Mouse (Mus musculus): ENCODE results near the gene Cer1.

Cer1 gene

DNA sequence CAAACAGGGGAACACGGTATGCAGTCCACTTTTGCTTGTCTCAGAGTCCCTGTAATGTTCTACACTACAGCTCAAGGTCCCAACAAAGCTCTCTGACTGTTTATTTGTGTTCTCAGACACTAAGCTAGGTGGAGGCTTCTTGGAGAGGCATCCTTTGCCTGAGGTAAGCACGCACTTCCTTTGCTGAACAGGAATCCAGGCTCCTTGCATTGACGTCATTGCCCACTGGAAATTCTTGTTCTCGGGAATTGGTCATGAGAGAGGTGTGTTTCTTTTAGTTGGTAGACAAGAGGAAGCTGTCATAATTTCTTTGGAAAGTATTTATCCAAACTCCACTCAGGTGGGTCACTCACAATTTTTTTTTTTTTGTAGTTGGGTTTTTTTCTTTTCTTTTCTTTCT, 9.4 kb downstream of the Cer1 start:
- DNase-seq (ENCODE audit: extremely low read depth, low read depth, low spot score) = no peak

GRCm38 (mm10) chr4:82874791-82875190, 10.2 kb downstream of the Cer1 start:
- no peak for DNase-seq (ENCODE audit: extremely low read depth, low read depth, low spot score)

GRCm38 (mm10) chr4:82872548-82872947, 12.4 kb downstream of the Cer1 start:
- no peak for DNase-seq (ENCODE audit: extremely low read depth, low read depth, low spot score)

DNA sequence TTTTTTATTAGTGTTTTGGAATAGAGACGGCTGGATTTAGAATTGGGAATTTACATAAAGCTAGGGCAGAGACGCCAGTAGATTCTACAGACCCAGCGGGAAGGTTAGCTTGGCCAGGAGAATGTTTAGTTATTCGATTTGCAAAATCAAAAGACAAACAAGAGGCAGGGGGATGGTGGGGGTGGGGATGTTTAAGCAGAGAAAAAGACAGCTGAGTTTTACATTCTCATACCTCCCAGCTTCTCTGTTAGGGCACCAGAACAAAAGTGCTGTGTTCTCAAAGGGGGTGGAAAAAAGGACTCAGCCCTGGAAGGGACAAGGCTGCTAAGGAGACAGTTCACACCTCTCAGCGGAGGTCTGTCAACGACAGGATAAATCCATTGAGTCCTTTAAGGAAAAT, 12.8 kb downstream of the Cer1 start:
- DNase-seq (ENCODE audit: extremely low read depth, low read depth, low spot score) = no peak

DNA sequence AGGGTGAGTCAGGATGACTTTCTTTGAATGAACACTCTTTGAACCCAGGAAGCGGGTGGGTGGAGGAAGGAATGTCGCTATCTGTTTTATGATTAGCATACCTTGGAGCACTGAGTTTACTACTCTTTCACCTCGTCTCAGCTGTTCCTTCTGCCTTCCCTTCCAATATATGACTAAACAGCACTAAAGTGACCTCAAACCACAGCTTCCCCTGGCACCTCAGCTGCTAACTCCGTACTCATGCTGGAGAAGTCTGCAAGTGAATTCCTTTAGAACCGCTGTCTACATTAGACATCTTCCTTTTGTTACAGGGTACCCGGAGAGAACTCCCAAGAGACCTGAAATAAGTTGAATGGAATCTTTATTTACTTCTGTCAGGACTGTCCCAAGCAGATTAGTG, 14.0 kb downstream of the Cer1 start:
- DNase-seq (ENCODE audit: extremely low read depth, low read depth, low spot score) = no peak

DNA sequence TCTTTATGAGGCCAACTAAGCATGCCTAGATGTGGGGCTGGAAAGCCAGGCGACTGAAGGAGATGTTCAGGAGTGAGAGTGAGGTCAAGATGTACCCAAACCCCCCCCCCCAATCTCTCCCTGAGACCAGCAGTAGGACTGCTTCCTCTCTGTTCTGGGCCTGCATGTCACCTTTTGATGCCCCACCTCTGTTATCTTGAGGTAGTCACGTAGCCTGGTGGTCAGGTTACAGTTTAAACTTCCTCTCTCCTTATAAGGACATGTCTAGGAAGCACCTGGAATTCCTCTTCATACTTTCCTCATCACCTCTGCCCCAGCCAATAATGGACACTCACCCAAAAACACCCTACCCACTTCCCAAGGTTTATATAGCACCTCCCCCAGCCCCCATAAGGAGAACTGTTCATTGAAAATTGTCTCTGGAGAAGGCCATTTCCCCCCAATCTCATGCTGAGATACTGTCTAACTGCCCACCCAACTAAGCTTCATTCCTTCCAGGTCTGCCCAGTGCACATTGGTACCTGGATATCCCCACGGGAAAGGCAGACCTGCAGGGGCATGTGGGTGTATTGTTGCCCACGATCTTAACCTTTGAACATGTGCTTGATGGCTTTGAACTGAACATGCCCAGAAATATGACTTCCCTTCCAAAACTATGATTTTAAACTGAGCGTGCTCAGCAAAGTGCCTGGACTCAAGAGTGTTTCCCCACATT, 17.1 kb downstream of the Cer1 start:
- no peak for DNase-seq (ENCODE audit: extremely low read depth, low read depth, low spot score)

DNA sequence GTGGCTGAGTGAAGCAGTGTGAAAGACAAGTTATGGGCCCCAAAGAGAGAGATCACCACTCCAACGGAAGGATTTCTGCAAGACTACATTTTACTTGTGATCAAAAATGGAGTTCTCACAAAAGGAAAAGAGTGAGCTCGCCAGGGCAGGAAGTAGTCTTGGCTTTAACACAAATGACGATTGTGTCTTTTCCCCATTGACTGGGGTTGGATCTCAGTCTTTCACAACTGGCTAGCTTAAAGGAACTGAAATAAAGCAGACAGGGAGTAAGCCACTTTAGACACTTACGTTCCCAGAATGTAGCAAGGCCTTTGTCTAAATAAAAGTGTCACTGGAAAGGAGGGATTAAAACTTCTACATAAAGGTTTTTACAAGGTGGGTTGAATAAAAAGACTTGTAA, 17.8 kb downstream of the Cer1 start:
- DNase-seq (ENCODE audit: extremely low read depth, low read depth, low spot score) = no peak

DNA sequence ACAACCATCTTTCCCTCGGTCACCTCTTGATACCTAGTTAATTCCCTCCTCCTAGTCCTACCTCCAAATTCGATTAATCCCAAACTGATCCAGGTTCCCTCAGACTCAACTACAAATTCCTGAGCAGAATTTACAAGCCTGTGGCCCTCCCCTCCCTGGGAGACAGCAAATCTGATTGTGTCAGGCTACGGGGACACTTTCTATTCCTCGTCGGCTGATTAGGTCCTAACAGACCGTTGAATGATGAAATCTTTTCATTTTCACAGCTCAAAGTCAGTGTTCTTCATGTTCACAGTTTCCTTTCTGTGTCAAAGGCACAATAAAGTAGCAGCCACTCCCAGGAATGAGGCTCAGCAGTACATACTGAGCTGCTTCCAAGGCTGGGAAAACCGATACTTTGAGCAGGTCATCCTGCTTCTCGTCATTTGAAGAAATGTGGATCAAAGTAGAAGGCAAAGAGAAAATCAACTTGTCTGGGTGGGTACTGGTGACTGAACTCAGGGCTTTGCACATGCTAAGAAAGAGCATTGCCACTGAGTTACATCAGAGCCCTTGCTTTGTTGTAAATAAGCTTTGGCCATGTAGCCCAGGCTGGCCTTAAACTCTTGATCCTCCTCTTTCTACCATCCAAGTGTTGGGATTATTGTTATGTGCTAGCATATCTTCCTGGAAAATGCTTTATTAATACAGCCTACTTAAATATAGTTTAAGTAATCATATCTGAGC, 19.8 kb downstream of the Cer1 start:
- no peak for DNase-seq (ENCODE audit: extremely low read depth, low read depth, low spot score)

DNA sequence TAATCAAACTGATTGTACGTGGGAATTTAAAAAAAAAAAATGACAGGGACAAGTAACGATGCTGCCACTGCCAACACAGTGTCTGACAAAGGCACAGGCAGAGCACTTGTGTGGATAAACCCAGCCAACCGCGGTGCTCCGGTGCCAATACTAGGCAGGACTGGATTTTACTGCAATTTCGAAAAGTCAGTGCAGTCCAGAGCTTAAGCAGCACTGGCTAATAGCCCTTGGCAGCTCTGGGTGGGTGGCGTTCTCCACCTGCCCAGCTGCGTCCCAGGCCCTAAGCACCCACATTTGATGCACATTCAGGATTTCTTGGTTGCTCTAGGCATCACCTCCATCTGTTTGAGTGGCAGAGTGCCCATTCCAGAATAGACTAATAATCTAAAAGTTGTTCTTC, 21.6 kb downstream of the Cer1 start:
- no peak for DNase-seq (ENCODE audit: extremely low read depth, low read depth, low spot score)

- DNase-seq (ENCODE audit: extremely low read depth, low read depth, low spot score) = no peak
These were observed 23.5 kb downstream of the Cer1 start for GRCm38 (mm10) chr4:82861451-82861850.

DNA sequence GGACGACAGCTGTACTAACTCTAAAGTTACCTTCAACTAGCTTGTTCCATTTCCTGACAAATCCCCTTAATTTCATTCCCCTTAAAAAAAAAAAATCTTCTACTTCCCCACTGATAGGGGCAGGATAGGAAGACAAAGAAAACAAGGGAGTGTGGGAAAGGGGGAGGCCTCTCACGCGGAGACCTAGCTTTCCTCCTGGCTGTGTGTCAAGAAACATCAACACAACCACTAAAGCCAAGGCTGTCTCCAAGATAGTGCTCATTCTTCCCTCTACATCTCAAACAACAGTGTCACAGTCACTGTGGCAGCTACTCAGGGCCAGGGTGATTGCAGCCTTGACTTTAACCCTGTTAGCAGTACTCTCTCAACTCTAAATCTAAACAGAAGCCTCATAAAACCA, 24.4 kb downstream of the Cer1 start:
- no peak for DNase-seq (ENCODE audit: extremely low read depth, low read depth, low spot score)

GRCm38 (mm10) chr4:82859131-82860125, 25.5 kb downstream of the Cer1 start, which contains the start of gene Zdhhc21:
TSS of gene Zdhhc21 (minus strand) at chr4:82859958.
- no peak for DNase-seq (ENCODE audit: extremely low read depth, low read depth, low spot score)

GRCm38 (mm10) chr4:82858431-82859010, 26.4 kb downstream of the Cer1 start:
- DNase-seq (ENCODE audit: extremely low read depth, low read depth, low spot score) = no peak

DNA sequence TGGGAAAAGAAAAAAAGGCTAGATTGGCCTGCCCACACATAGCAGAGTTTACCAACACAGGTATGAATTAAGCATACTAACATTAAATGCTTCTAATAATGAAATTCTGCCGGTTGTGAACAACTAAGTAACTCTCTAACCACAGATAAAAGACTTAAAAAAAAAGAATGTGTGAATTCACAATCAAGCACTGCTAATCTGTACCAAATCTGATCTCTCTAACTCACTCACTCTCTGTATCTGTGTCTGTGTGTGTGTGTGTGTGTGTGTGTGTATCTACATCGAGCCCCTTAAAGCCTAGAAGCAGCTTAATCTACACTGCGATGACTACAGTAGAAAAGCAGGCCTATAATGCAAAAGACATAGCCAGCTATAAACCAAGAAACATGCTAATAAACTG, 28.0 kb downstream of the Cer1 start:
- DNase-seq (ENCODE audit: extremely low read depth, low read depth, low spot score) = no peak

- DNase-seq (ENCODE audit: extremely low read depth, low read depth, low spot score) = no peak
These were observed 31.1 kb downstream of the Cer1 start for GRCm38 (mm10) chr4:82853809-82854208.

- DNase-seq (ENCODE audit: extremely low read depth, low read depth, low spot score) = no peak
These were observed 36.3 kb downstream of the Cer1 start for GRCm38 (mm10) chr4:82848552-82849234.

DNA sequence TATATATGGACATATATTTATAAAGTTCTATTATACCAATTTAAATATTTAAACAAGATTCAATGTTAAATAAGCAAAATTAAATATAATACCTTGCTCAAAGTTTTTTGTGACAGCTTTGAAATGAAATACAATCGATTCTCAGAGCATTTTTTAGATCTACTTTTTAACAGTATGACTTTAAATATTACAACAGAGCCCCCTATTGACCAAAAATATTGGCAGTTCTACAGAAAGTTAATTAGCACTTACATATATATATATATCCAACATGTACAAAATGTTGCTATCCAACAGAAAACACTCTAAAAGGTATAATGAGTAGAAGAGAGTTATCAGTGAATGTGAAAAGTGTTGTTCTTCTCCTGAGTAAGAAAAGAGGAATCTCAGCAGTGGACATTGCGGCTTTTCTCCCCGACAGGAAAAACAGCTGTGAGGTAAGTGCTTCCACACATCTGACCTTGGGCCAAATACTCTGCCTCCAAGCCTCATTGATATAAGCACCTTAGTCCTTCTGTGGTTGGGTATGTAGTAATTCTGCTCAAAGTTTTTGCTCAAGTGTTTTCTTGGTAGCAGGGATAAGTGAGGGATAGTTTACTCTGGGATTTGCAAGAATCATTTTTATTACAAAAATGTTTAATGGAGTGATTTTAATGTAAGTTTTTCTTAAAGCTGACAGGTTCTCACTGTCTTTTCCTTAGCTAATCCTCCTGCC, 47.3 kb downstream of the Cer1 start:
- DNase-seq (ENCODE audit: extremely low read depth, low read depth, low spot score) = no peak
